Mouse (Mus musculus): ENCODE measurements around the gene Tmem30a. TPM values are rescaled to one million over a fixed set of nuclear protein-coding genes. Genes with fewer than 3 reads are reported as not detected.

The Tmem30a gene
- polyA plus RNA-seq, 1 experiment from 2014 or later: 114 TPM

DNA sequence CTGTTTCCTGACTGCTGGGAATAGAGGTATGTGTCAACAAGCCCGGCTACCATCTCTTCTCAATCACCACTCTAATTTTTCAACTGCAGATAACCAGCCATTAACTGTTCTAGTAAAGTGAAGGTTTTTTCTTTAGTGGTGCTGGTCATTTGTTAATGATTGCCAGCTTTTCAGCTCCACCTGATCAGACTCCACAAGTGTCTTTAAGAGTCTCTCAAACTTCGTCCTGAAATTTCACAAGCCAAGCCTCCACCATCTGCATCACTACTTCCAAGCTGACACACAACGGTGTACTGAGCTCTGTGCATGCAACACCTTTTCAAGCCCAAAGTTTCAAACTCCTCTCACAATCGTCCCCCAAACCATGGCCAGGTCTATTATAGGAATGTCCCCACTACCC, 28.0 kb downstream of the Tmem30a start:
- Histone ChIP-seq H3K4me3 (replicated peaks; ENCODE audit: low read length) (no peak overlapping the region), H3K4me1 (replicated peaks; ENCODE audit: control insufficient read depth, insufficient read depth, low read length) (peaks cover 2% of the 10 kb centered on the region), H3K4me2 (ENCODE audit: low read length) (no peak overlapping the region), H3K27me3 (replicated peaks; ENCODE audit: control insufficient read depth, insufficient read depth, low read length) (no peaks in the 10 kb centered on the region), H3K36me3 (ENCODE audit: control insufficient read depth, insufficient read depth) (peaks cover 1% of the 10 kb centered on the region; the same call in 1 of the 2 replicates), H3K9ac (replicated peaks; ENCODE audit: low read depth, low read length) (no peak overlapping the region), H3K27ac (ENCODE audit: low read length) (no peak overlapping the region), H3K9me3 (ENCODE audit: control insufficient read depth, low read length) (no peaks in the 10 kb centered on the region)
- ATAC-seq: no peak
- WGBS: 91% methylated on average over 4 of the region's 4 CpGs

DNA sequence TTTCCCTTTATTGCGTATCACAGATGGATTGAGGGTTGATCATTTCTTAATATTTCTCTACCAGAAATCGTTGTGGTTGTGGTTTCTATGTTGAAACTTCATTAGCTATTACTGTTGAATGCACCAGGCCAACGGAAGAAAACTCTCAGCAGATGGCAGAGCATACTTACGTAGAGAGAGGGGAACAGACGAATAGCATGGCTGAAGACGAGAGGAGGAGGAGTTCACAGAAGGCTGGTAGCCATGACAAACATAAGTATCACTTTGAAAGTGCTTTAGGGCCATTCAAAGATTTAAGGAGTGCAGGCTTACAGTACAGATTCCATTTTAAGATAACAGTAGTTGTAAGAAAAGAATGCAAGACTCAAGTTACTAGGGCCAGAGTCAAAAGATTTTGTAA, 30.8 kb downstream of the Tmem30a start:
- Histone ChIP-seq H3K9me3 (ENCODE audit: control insufficient read depth, low read length) (no peaks in the 10 kb centered on the region), H3K4me1 (replicated peaks; ENCODE audit: control insufficient read depth, insufficient read depth, low read length) (peaks cover 10% of the 10 kb centered on the region), H3K36me3 (ENCODE audit: control insufficient read depth, insufficient read depth) (no peaks in the 10 kb centered on the region), H3K4me2 (ENCODE audit: low read length) (no peak overlapping the region), H3K27ac (ENCODE audit: low read length) (no peak overlapping the region), H3K4me3 (replicated peaks; ENCODE audit: low read length) (no peak overlapping the region), H3K9ac (replicated peaks; ENCODE audit: low read depth, low read length) (no peak overlapping the region), H3K27me3 (replicated peaks; ENCODE audit: control insufficient read depth, insufficient read depth, low read length) (no peaks in the 10 kb centered on the region)
- WGBS: 77% methylated on average over 6 of the region's 6 CpGs
- ATAC-seq: no peak

DNA sequence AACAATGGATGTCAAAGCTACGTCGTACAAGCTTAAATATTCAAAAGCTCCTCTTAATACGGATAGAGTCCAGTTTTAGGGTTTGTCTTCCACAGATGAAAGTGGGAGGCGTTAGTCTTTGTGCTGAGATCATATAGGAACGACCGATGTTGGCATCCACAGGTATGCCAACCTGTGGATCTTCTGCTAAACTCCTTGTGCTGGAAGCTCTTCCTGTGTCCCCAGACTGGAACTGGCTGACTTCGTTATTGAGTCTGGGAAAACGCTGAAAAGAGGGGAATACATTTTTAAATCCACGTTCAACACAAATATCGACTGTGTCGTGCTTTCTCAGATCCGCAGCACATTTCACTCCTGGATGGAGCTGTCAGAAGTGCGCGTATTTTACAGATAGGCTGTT, 33.2 kb downstream of the Tmem30a start:
- H3K9me3 ChIP-seq (ENCODE audit: control insufficient read depth, low read length): no peaks in the 10 kb centered on the region
- 7% methylated on average over 14 of the region's 14 CpGs for WGBS
- H3K27ac ChIP-seq (ENCODE audit: low read length): peak overlapping the region; percentile 88
- H3K4me2 ChIP-seq (ENCODE audit: low read length): peak overlapping the region; percentile 85
- no peaks in the 10 kb centered on the region for H3K27me3 ChIP-seq (replicated peaks; ENCODE audit: control insufficient read depth, insufficient read depth, low read length)
- H3K4me3 ChIP-seq (replicated peaks; ENCODE audit: low read length): peak overlapping the region; percentile 96
- H3K9ac ChIP-seq (replicated peaks; ENCODE audit: low read depth, low read length): peak overlapping the region; percentile 79
- peaks cover 10% of the 10 kb centered on the region for H3K4me1 ChIP-seq (replicated peaks; ENCODE audit: control insufficient read depth, insufficient read depth, low read length)
- H3K36me3 ChIP-seq (ENCODE audit: control insufficient read depth, insufficient read depth): no peaks in the 10 kb centered on the region
- no peak; the same call in 1 of the 2 replicates for ATAC-seq

- Histone ChIP-seq H3K4me2 (ENCODE audit: low read length) (peak within 1 kb of the TSS; percentile 85), H3K27ac (ENCODE audit: low read length) (peak within 1 kb of the TSS; percentile 88), H3K9me3 (ENCODE audit: control insufficient read depth, low read length) (no peaks in the 10 kb centered on the region), H3K36me3 (ENCODE audit: control insufficient read depth, insufficient read depth) (peaks cover 2% of the 10 kb centered on the region; the same call in 1 of the 2 replicates), H3K9ac (replicated peaks; ENCODE audit: low read depth, low read length) (peak within 1 kb of the TSS; percentile 82), H3K4me1 (replicated peaks; ENCODE audit: control insufficient read depth, insufficient read depth, low read length) (peaks cover 10% of the 10 kb centered on the region), H3K4me3 (replicated peaks; ENCODE audit: low read length) (peak within 1 kb of the TSS; percentile 96), H3K27me3 (replicated peaks; ENCODE audit: control insufficient read depth, insufficient read depth, low read length) (no peaks in the 10 kb centered on the region)
- under 1% methylated on average over 49 of the region's 49 CpGs for WGBS
- ATAC-seq: peak; percentile 100
Measured at GRCm38 (mm10) chr9:79759385-79760005, 33.8 kb downstream of the Tmem30a start, which contains the start of gene Cox7a2. Gene Cox7a2, minus strand, starts transcription at chr9:79759878.

- peaks cover 12% of the 10 kb centered on the region for H3K36me3 ChIP-seq (ENCODE audit: control insufficient read depth, insufficient read depth)
- WGBS: 95% methylated on average over 4 of the region's 4 CpGs
Measured at GRCm38 (mm10) chr9:79755311-79755710, 38.0 kb downstream of the Tmem30a start.

DNA sequence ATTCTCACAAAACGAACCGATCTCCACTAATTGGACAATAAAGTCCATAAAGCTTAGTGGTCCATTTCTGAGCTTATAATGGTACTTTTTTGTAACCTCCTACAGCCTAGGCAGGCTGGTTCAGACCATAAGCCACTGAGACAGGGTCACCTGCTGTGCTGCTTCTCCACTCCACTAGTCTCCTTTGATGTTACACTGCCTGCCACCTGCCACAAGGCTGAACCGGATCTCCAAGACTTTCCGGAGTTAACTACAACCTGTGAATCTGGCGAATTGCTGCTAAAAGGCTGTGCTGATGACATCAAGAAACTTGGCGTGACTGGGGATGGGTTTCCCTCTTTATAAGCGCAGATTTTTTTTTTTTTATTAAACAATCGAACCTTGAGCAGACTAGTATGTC, 41.5 kb downstream of the Tmem30a start:
- Histone ChIP-seq H3K36me3 (ENCODE audit: control insufficient read depth, insufficient read depth) (peaks cover 12% of the 10 kb centered on the region), H3K9ac (replicated peaks; ENCODE audit: low read depth, low read length) (no peak overlapping the region), H3K27ac (ENCODE audit: low read length) (no peak overlapping the region), H3K4me1 (replicated peaks; ENCODE audit: control insufficient read depth, insufficient read depth, low read length) (no peaks in the 10 kb centered on the region), H3K9me3 (ENCODE audit: control insufficient read depth, low read length) (no peaks in the 10 kb centered on the region), H3K4me3 (replicated peaks; ENCODE audit: low read length) (no peak overlapping the region), H3K4me2 (ENCODE audit: low read length) (no peak overlapping the region), H3K27me3 (replicated peaks; ENCODE audit: control insufficient read depth, insufficient read depth, low read length) (no peaks in the 10 kb centered on the region)
- no peak for ATAC-seq
- WGBS: 85% methylated on average over 8 of the region's 8 CpGs

More at GRCm38 (mm10) chr9:79755311-79755710, 38.0 kb downstream of the Tmem30a start:
- Histone ChIP-seq H3K4me1 (replicated peaks; ENCODE audit: control insufficient read depth, insufficient read depth, low read length) (peaks cover 8% of the 10 kb centered on the region), H3K4me2 (ENCODE audit: low read length) (no peak overlapping the region), H3K27ac (ENCODE audit: low read length) (no peak overlapping the region), H3K9me3 (ENCODE audit: control insufficient read depth, low read length) (no peaks in the 10 kb centered on the region), H3K27me3 (replicated peaks; ENCODE audit: control insufficient read depth, insufficient read depth, low read length) (no peaks in the 10 kb centered on the region), H3K9ac (replicated peaks; ENCODE audit: low read depth, low read length) (no peak overlapping the region), H3K4me3 (replicated peaks; ENCODE audit: low read length) (no peak overlapping the region)
- no peak for ATAC-seq

- ATAC-seq: no peak
- Histone ChIP-seq H3K9me3 (ENCODE audit: control insufficient read depth, low read length) (no peaks in the 10 kb centered on the region), H3K9ac (replicated peaks; ENCODE audit: low read depth, low read length) (no peak overlapping the region), H3K4me2 (ENCODE audit: low read length) (no peak overlapping the region), H3K4me1 (replicated peaks; ENCODE audit: control insufficient read depth, insufficient read depth, low read length) (no peaks in the 10 kb centered on the region), H3K27ac (ENCODE audit: low read length) (no peak overlapping the region), H3K36me3 (ENCODE audit: control insufficient read depth, insufficient read depth) (peaks cover 12% of the 10 kb centered on the region), H3K4me3 (replicated peaks; ENCODE audit: low read length) (no peak overlapping the region), H3K27me3 (replicated peaks; ENCODE audit: control insufficient read depth, insufficient read depth, low read length) (no peaks in the 10 kb centered on the region)
- 93% methylated on average over 7 of the region's 7 CpGs for WGBS
Measured at GRCm38 (mm10) chr9:79750709-79751108, 42.6 kb downstream of the Tmem30a start.

DNA sequence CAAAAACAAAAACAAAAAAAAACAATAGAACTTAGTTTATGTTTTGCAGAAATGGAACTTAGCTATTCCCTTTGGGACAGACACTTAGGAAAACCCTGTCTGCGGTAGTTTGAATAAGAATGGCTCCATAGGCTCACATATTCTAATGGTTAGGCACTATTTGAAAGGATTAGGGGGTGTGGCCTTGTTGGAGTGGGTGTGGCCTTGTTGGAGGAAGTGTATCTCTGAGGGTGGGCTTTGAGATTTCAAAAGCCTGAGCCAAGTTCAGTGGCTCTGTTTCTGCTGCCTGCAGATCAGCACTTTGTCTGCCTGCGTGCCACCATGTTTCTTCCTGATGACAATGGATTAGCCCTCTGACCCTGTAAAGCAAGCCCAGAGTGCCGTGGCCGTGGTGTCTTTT, 48.3 kb downstream of the Tmem30a start:
- Histone ChIP-seq H3K4me2 (ENCODE audit: low read length) (no peak overlapping the region), H3K4me1 (replicated peaks; ENCODE audit: control insufficient read depth, insufficient read depth, low read length) (no peaks in the 10 kb centered on the region), H3K9ac (replicated peaks; ENCODE audit: low read depth, low read length) (no peak overlapping the region), H3K27ac (ENCODE audit: low read length) (no peak overlapping the region), H3K9me3 (ENCODE audit: control insufficient read depth, low read length) (no peaks in the 10 kb centered on the region), H3K36me3 (ENCODE audit: control insufficient read depth, insufficient read depth) (no peaks in the 10 kb centered on the region), H3K27me3 (replicated peaks; ENCODE audit: control insufficient read depth, insufficient read depth, low read length) (no peaks in the 10 kb centered on the region), H3K4me3 (replicated peaks; ENCODE audit: low read length) (no peak overlapping the region)
- ATAC-seq: no peak
- WGBS: 46% methylated on average over 4 of the region's 4 CpGs

DNA sequence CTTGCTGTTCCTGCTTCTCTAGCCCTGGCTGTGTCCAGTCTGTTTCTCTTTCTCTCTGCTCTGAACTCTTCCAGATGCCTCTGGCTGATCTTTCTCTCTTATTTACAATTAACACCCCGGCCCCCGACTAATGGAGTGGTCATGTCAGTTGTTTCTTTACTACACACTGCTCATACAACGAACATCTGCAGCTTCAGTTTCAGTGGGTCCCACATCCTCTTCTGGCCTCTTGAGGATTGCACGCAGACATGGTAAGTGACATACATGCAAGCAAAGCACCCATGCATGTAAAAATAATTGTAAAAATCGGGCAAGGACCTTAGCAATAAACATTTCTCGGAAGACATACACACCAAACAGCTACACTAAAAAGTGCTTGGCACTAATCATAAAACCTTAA, 57.7 kb downstream of the Tmem30a start:
- no peak overlapping the region for H3K4me2 ChIP-seq (ENCODE audit: low read length)
- ATAC-seq: no peak
- no peak overlapping the region for H3K27ac ChIP-seq (ENCODE audit: low read length)
- no peaks in the 10 kb centered on the region for H3K9me3 ChIP-seq (ENCODE audit: control insufficient read depth, low read length)
- WGBS: 87% methylated on average over 6 of the region's 6 CpGs
- H3K27me3 ChIP-seq (replicated peaks; ENCODE audit: control insufficient read depth, insufficient read depth, low read length): no peaks in the 10 kb centered on the region
- H3K9ac ChIP-seq (replicated peaks; ENCODE audit: low read depth, low read length): no peak overlapping the region
- no peaks in the 10 kb centered on the region for H3K4me1 ChIP-seq (replicated peaks; ENCODE audit: control insufficient read depth, insufficient read depth, low read length)
- H3K4me3 ChIP-seq (replicated peaks; ENCODE audit: low read length): no peak overlapping the region
- no peaks in the 10 kb centered on the region for H3K36me3 ChIP-seq (ENCODE audit: control insufficient read depth, insufficient read depth)

DNA sequence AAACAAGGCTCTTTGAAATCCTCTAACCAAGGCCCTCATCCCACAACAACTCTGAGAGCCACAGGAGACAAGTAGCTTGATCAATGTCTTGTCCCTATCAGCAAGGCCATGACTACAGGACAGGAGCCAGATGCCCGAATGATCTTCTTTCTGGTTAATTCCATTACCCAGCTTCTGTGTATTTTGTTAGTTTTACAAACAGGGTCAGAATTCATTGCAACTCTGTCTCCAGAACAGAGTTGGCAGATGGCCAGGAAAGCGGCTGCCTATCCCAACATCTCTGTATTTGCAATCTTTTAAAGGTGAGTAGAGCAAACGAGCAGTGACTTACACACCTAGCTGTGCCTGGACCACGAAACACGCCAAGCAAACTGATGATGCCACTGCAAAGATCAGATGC, 63.0 kb downstream of the Tmem30a start:
- no peak overlapping the region for H3K27ac ChIP-seq (ENCODE audit: low read length)
- H3K9ac ChIP-seq (replicated peaks; ENCODE audit: low read depth, low read length): no peak overlapping the region
- H3K9me3 ChIP-seq (ENCODE audit: control insufficient read depth, low read length): no peaks in the 10 kb centered on the region
- ATAC-seq: no peak
- H3K4me1 ChIP-seq (replicated peaks; ENCODE audit: control insufficient read depth, insufficient read depth, low read length): no peaks in the 10 kb centered on the region
- H3K27me3 ChIP-seq (replicated peaks; ENCODE audit: control insufficient read depth, insufficient read depth, low read length): no peaks in the 10 kb centered on the region
- H3K36me3 ChIP-seq (ENCODE audit: control insufficient read depth, insufficient read depth): no peaks in the 10 kb centered on the region
- WGBS: 76% methylated on average over 5 of the region's 5 CpGs
- no peak overlapping the region for H3K4me2 ChIP-seq (ENCODE audit: low read length)
- no peak overlapping the region for H3K4me3 ChIP-seq (replicated peaks; ENCODE audit: low read length)
